Mouse (Mus musculus): Measurements from ENCODE around the gene Cck. TPM values are rescaled to one million over a fixed set of nuclear protein-coding genes. Genes with fewer than 3 reads are reported as not detected.

The Cck gene
- not detected in 2 replicates for polyA plus RNA-seq (2012)

- TF ChIP-seq GATA1 (IDR thresholded peaks at IDR 0.05; ENCODE audit: low read length): no peak
Measured at GRCm38 (mm10) chr9:121495529-121495928, at the start of gene Cck. Gene Cck, minus strand, starts transcription at chr9:121495694.

DNA sequence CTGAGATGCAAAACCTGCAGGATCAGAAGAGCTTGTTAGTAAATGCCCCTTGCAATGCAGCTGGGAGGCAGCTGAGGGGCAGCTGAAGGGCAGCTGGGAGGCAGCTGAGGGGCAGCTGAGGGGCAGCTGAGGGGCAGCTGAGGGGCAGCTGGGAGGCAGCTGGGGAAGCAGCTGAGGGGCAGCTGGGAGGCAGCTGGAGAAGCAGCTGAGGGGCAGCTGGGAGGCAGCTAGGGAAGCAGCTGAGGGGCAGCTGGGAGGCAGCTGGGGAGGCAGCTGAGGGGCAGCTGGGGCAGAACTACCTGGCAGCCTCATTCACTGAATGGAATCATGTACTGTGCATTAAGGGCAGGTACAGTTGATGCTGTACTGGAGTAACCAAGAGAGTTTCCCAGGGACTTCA is 46.0 kb upstream of the Cck start:
- no peak for TF ChIP-seq GATA1 (IDR thresholded peaks at IDR 0.05; ENCODE audit: low read length)

DNA sequence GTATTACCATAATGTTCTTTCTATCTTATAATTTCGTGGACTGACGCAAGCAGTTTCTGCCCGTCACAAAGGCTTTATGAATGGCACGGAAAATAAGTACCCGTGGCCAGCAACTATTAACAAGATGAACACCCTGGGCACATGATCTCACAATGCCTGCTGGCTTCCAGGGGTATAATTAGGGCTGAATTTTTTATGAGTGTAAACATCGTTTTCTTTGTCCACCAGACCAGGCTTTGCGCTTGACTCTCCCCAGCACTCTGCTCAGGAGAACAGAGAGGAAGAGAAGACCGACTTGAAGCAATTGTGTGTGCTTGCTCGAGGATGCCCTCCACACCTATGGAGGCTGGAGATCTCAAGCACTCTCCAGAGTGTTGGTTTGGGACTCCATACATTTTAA is 37.1 kb upstream of the Cck start:
- TF ChIP-seq GATA1 (IDR thresholded peaks at IDR 0.05; ENCODE audit: low read length): no peak

GRCm38 (mm10) chr9:121528605-121529357 is 33.3 kb upstream of the Cck start:
- TF ChIP-seq GATA1 (IDR thresholded peaks at IDR 0.05; ENCODE audit: low read length): no peak

GRCm38 (mm10) chr9:121526171-121526570 is 30.7 kb upstream of the Cck start:
- TF ChIP-seq GATA1 (IDR thresholded peaks at IDR 0.05; ENCODE audit: low read length): no peak

GRCm38 (mm10) chr9:121520047-121520446 is 24.6 kb upstream of the Cck start:
- TF ChIP-seq GATA1 (IDR thresholded peaks at IDR 0.05; ENCODE audit: low read length): no peak

- no peak for TF ChIP-seq GATA1 (IDR thresholded peaks at IDR 0.05; ENCODE audit: low read length)
Measured at GRCm38 (mm10) chr9:121514462-121514861, 19.0 kb upstream of the Cck start.

- no peak for TF ChIP-seq GATA1 (IDR thresholded peaks at IDR 0.05; ENCODE audit: low read length)
Measured at GRCm38 (mm10) chr9:121511911-121512310, 16.4 kb upstream of the Cck start.

- TF ChIP-seq GATA1 (IDR thresholded peaks at IDR 0.05; ENCODE audit: low read length): no peak
Measured at GRCm38 (mm10) chr9:121506478-121507180, 11.1 kb upstream of the Cck start.

GRCm38 (mm10) chr9:121505346-121505745 is 9.9 kb upstream of the Cck start:
- TF ChIP-seq GATA1 (IDR thresholded peaks at IDR 0.05; ENCODE audit: low read length): no peak

GRCm38 (mm10) chr9:121496102-121496501 is 608 bp upstream of the Cck start:
- no peak for TF ChIP-seq GATA1 (IDR thresholded peaks at IDR 0.05; ENCODE audit: low read length)

- TF ChIP-seq GATA1 (IDR thresholded peaks at IDR 0.05; ENCODE audit: low read length): no peak
Measured at GRCm38 (mm10) chr9:121494006-121494767, 1.3 kb downstream of the Cck start.

DNA sequence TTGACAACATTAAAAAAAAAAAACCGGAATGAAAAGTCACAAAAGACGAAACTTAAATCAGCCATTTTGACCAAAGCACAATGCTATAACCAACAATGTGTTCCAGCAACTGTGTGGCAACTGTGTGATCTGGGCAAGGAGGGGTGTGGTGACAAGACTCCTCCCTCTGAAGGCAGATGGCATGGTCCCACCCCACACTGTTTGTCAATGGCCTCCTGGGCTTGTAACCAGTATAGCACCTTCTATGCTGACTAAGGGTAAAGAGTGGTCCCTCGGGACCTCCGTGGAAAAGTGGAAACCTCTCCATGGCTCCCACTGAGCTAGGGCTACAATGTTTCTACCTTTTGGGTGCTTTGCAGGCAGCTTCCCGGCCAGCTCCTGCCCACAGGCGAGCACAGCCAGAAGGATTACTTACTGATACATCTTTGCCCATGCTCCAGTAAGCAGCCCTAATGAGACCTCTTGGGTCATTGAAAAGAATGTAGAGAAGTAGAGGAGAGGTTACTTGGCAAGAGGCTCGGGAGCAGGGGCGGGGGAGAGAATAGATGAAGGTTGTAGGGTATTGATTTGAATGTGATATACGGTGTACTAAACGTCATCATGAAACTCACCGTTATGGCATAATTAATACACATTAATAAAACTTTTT is 3.8 kb downstream of the Cck start:
- TF ChIP-seq GATA1 (IDR thresholded peaks at IDR 0.05; ENCODE audit: low read length): no peak

GRCm38 (mm10) chr9:121487216-121487615 is 8.3 kb downstream of the Cck start:
- no peak for TF ChIP-seq GATA1 (IDR thresholded peaks at IDR 0.05; ENCODE audit: low read length)

DNA sequence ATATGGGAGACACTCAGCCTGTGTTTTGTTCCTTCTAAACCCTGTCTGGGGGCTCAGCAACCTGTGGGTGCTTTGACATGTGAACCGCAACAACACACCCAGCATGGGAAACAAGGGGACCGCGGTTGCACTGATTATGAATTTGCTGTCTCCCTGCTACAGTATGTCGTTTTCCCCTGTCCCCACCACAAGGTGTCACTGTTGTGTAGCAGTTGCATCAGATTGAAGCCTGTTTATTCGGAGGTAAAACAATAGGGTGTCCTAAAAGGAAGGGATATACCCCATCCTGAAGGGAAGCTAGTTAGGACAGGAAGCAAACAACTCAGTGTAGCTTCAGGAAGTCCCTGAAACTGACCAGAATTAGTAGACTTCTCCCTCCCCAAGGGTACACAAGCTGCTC is 16.0 kb downstream of the Cck start:
- no peak for TF ChIP-seq GATA1 (IDR thresholded peaks at IDR 0.05; ENCODE audit: low read length)

All from G1E-ER4 (cell line).